Mouse (Mus musculus) layer of hippocampus, adult 8-10 months (tissue): ENCODE results near the gene Spag16. TPM values are rescaled to one million over a fixed set of nuclear protein-coding genes. Genes with fewer than 3 reads are reported as not detected.

ENCODE experiments used
- DNase-seq, 2 experiments: peaks; one replicate each; pipeline ENCODE4 v3.0.0; 2022; ENCODE audit warnings: low spot score in 2 of 2
- total RNA-seq, 4 experiments: library from RNA; stranded (reverse); gene quantifications; 2 replicates each; pipeline ENCODE4 v1.2.4; 2022

Gene Spag16
- total RNA-seq, 4 experiments from 2014 or later: 0.77 to 2.1 (median 1.3) TPM

DNA sequence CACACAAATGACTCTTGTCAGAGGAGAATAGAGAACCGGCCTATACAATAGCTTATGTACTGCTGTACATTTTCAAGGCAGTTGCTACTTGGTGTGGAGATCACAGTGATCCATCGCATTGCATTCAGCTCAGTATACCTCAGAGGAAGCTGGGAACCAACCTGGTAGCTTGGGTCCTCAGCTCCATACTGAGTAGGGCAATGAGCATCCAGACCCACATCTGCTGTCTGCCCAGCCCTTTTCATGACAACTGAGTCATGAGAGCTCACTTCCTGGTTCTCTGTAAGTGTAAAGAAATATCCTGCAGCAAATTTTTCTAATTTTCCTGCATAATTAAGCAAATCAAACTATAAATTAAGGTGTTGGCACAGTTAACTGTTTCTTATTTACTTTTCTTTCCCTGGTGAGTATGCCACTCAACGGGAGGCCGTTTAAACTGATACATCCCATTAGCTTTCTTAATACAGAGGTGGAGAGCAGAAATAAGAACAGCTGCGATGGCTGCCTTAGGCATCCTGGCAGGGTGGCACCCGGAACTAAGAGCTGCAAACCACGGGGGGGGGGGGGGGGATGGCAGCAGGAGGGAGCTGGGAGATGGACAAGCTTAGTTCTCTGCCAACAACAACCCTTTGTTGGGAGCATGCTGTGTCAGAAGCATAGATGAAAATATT lies 255.6 kb downstream of the Spag16 start:
- no peak for DNase-seq

DNA sequence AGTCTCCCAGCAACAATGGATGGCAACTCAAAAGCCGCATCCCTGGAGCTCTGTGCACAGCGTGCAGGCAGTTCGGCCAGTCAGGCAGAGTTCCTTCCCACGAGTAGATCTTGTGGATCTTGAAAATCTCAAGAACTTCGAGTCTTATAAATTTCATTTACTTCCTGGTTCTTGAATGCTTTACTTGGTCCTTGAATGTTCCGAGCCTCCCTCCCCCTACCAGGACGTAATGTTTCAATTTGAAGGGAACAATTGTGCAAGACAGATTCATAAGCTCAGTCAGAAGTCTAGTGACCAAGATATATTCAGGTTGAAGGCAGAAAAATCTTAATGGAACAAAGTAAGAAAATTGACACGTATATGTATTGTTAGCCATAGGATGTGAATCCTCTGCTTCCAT lies 277.9 kb downstream of the Spag16 start:
- DNase-seq: no peak

DNA sequence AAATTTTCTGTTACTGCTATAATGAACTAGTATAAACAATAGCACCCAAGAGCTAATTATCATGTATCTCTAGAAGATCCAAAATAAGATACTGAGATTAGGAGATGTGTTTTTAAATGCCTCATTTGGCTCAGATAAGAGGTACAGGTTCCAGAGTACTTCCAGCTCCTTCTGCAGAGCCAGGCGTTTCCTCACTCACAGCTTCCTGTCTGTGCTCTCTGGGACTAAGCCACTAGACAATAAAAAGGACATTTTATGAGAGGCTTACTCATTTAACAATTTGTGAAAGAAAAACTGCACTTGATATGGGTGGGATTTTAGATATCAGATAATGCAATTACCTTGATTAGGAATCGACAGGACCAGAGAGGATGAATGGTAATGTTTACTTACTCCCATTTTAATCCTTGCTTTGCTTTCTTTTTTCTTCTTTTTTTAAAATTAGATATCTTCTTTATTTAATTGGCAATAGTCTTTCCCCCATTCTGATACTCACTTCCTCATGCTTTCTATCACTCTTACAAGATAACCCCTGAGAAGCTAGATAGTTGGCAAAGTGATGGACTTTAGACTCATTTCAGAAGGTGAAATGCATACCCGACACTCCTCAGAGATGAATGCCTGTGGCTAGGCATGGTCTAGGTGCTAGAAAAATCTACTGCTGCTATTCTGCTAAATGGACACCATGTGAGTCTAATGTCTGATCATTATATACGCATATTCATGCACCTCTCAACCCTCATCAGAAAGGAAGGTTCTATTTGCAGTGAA lies 289.6 kb downstream of the Spag16 start:
- DNase-seq: no peak

DNA sequence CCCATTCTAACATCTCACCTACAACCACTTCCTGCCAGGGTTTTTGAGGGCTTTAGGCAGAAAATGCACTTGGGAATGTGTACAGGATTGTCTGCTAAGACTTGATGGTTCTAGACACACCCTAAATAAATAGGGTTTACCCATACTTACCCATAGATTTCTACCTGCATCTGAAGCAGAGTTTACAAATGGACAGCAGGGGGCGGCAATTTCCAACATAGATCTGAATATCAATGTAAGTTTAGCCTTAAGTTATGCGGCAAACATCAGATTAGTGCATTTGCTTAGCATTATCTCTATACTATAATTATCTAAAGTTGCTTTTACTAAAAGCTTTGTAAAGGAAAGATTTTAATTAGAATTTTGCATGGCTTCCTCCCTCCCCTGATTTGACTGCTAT lies 301.3 kb downstream of the Spag16 start:
- peak in 1 of 2 experiments; percentile 24 for DNase-seq

- no peak for DNase-seq
These were observed 308.8 kb downstream of the Spag16 start for GRCm38 (mm10) chr1:70135547-70135946.

DNA sequence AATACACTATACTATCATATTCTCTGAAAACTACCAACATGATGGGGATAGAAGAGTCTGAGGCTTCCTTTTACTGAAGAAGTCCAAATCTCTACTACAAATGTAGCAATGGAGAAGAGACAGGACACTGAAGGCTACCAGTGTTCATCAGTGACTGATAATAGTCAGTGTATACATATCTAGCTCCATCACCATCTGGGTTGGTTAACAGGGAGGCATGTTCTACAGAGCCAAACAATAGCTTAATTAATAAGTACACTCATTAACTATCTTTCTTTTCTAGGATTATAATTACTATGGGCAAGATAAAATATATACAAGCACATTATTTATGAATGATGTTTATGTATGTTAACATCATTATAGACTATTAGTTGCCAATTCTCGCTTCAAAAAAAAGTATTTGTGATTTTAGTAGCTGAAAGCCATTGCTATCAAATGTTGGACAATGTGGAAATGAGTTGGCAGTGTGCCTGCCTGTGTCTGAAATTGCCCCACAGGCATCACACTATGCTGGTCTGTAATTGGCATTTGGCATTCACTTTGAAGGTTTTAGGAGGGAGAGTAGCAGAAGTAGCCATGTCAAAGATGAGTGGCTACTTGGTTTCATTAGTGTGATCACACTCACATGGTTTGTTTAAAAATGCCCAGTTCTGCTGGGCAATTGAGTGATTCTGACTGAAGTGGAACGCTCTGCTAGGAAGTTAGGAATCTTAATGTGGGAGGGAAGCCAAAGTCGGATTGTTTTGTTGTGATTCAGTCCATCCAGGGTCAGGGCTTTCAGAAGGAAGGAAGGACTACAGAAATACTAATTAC lies 338.8 kb downstream of the Spag16 start:
- DNase-seq: no peak

- no peak for DNase-seq
These were observed 353.5 kb downstream of the Spag16 start for GRCm38 (mm10) chr1:70180123-70180741.

DNA sequence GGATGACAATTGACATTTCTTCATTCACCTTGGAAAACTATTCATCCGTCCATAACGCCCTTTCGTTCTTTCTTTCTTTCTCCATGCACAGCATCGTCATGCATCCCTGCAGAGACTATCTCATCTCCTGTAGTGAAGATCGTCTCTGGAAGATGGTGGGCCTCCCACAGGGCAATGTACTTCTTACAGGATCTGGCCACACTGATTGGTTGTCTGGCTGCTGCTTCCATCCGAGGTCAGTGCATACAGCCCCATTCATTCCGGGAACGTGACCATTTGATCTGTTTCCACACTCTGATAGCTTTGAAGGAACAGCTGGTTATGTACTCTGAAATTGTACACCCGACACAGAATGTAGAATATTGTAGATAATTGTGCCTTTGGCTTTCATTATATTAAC lies 438.0 kb downstream of the Spag16 start:
- DNase-seq: no peak

- no peak for DNase-seq
These were observed 439.2 kb downstream of the Spag16 start for GRCm38 (mm10) chr1:70265920-70266505.

DNA sequence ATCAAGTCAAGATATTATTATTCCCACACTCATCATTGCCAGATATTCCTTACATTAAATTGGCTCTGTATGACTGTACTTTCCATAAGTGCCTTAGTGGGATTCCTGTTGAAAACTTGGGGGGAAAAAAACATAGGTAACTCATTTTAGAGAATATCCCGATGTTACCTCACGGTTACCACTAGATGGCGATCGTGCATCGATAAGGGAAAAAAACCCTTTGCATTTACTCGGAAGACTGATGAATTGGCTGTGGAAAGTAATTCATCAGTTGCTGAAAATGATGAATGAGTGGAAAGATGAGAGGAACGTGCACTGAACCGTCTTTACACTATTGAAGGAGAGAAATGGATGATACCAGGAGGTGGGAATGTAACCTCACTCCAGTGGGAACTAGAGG lies 443.4 kb downstream of the Spag16 start:
- no peak for DNase-seq

DNA sequence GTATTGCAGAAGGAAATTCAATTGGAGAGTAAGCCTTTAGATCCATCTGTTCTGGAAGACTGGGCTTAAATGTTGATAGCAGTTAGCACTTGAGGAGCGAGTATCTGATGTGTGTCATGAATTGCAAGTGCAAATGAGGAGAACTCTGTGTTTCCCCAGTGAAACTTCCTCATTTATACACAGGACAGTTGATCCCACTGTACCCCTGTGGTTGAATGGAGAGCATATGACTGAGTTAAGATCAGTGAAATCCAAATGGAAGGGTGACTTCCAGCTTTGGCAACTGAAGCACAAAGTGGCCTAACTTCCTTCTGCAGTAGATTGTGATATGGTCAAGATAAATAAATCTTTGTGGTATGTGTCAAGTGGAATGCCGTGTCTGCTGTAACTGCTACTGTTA lies 446.0 kb downstream of the Spag16 start:
- DNase-seq: no peak

- no peak for DNase-seq
These were observed 452.5 kb downstream of the Spag16 start for GRCm38 (mm10) chr1:70279296-70279695.

- no peak for DNase-seq
These were observed 456.6 kb downstream of the Spag16 start for GRCm38 (mm10) chr1:70283388-70283787.

GRCm38 (mm10) chr1:70284140-70284539 lies 457.4 kb downstream of the Spag16 start:
- DNase-seq: no peak

DNA sequence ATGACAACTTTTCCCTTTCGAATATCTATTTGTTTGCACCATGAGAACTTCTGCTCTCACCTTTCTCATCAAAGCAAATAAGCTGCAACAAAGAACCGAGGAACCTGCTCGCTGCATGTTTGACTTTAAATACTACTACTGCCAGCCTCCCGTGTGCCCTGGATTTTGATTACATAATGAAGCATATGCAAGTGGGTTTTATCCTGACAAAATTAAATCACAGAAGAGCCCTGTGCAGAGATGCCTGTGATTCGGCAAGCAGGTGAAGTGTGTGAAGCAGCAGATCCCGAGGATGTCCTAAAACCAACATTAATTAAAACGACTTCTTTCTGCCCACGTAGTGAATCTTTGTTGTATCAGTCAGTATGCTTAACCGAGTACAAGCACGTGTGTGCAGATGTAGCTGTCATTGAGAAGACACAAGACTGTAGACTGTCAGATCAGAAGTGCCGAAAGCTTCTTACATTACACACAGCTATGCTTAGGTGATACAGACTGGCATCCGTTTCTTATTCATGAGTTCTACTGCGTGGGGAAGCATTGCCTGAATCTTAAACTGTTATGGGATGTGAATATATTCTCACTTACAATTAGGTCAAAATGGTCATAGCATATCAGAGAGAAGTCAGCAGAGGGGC lies 489.5 kb downstream of the Spag16 start:
- no peak for DNase-seq

DNA sequence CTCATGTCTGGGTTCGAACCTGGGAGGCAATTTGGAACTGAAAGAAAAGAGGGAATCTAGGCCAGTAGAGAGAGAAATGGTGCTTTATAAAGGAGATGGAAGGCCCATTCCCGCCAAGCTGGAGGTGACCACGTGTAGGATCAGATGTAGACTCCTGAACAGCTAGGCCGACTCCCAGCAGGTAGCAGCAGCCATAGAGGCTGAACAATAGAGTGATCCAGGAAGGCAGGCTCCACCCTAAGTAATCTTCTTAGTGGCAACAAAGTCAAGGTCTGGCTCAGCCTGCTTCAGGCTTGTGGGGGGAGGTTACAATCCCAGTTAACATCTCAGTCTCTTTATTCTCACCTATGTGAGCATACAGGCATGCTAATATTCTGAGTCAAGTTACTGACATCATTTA lies 494.2 kb downstream of the Spag16 start:
- DNase-seq: no peak

GRCm38 (mm10) chr1:70346179-70346578 lies 519.4 kb downstream of the Spag16 start:
- no peak for DNase-seq

DNA sequence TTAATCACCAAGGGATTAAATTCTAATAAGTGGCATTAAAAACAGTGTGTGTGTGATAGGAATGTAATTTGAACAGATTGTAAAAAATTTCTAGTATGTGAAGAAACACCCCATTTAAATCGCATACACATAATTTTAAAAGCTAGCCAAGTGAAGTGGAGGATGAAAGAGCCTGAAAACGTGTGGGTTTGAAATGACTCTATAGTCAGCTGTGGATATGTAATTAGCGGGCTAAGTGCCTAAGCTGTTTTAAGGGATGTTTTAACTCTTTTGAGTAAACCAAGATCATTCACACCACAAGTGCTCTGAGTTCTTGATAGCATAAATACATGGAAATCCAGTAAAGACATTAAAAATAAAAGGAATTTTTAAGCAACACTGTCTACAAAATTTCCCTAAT lies 524.6 kb downstream of the Spag16 start:
- no peak for DNase-seq

GRCm38 (mm10) chr1:70354014-70354413 lies 527.2 kb downstream of the Spag16 start:
- DNase-seq: no peak

- DNase-seq: no peak
These were observed 545.0 kb downstream of the Spag16 start for GRCm38 (mm10) chr1:70371721-70372120.

DNA sequence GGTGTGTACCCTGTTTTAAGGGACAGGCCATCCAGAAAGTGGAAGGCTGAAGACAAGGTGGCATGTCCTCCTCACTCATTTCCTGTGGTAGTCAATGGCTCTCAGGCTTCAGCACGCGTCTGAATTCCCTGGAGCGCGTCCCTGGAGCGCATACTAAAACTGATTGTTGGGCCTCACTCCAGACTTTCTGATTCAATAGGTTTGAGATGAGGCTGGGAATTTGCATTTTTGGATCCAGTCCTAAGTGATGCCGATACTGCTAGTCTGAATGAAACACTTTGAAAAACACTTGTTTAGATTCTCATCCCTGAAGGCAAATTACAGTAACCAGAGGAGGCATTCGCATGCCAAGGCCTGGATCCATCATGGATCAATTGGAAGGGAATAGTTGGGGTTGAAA lies 553.3 kb downstream of the Spag16 start:
- peak in 1 of 2 experiments; percentile 2 for DNase-seq
